Mouse (Mus musculus): ENCODE data around the gene Hoxb6.

Hoxb6 gene

DNA sequence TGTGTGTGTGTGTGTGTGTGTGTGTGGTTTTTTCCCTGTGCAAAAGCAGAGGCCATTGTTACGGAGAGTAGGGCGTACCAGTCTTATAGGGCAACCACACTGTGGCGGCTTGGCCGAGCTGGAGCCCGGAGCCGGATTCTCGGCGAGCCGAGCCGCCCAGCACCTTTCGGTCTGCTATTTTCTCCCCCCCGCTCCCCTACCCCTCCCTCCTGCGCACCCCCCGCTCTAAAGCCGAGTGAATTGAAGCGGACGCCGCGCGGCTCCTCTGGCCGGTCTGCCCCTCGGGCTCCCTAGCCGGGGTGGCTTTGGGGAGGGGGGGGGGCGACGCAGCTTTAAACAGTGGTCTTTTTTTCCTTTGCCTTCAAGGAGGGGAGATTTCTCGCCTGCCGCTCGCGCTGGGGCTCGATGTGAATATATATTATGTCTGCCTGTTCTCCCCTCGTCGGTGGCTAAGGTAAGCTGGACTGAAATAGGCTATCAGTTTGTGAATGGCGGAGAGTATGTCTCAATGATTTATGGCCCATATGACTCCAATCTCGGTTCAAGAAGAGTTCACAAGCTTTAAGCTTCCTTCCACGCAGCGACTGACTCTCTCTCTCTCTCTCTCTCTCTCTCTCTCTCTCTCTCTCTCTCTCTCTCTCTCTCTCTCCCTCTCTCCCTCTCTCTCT, 48.6 kb downstream of the Hoxb6 start:
- DNase-seq: no peak

DNA sequence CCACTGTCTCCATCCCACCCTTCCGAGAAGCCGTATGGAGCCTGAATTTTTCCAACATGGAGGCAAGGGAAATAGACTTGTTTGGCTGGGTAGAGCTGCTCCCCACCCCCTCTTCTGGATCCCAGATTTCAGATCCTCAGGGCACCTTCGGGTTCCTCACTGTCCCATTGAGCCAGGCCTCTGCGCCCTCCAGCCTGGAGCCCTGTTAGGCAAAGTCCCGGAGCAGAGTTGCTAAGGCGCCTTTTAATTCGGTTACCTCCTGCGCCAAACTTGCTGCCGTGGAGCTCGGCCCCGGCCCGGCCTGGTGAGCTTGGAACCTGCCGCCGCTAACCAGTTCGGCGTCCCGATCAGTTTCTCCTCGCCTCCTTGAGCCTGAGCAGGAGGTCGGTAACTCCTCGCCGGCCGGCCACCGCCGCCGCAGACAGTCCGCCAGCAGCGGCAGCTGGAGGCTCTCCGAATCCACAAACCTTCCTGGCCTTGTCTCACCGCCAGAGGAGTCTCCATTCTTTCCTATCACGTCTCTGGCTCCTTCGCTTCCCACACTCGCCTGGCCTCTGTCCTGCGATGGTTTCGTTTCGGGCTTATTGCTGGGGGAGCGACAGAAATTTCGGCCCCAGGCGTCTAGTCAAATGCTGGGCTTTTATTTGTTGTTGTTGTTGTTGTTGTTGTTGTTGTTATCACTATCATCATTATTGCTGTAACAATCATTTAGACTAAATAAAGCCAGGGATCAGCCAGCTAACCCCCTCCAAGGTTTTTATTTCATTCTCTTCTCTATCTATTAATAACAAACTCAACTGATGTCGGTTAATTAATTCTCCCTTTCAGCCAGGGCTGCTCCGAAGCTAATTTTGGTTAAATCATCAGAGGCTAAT, 49.7 kb downstream of the Hoxb6 start:
- DNase-seq: no peak

DNA sequence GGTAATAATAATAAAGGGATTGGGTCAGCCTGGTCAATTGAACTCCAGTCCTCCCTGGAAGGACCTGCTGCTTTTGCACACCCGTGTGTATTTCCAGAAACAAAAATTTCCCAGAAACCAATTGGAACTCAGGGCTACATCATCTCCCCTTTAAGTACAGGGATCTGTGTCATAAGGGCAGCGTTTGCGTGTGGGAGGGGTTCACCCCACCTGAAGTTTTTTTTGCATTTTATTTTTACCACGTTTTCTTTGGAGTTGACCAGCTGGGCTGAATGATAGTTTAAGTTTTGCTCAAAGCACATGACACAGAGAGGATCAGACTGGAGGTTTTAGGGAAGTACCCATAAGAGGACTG, 50.3 kb downstream of the Hoxb6 start:
- DNase-seq: no peak

DNA sequence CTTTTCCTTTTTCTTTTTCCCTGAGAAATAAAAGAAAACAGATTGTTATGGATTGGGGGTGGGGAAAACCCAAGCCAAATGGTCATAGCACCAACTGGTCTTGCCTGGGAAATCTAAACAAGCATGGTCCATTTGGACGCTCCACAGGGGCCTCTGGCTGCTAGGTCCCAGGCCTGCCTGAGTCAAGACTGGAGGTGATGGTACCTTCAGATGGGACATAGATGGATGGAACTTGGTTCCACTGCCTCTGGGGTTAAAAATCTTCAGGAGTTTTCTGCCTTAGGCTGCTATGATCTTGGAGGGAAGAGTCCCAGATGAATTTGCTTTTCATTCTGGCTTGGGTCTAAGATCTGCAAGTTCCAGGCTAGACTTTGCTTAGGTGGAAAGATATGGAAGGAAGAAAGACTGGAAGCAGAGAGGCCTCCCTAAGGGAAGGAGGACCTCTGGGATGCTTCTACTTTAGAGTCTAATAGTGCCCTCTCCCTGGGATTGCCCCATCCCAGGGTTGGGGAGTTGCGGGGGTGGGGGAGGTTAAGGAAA, 51.0 kb downstream of the Hoxb6 start:
- DNase-seq: no peak

DNA sequence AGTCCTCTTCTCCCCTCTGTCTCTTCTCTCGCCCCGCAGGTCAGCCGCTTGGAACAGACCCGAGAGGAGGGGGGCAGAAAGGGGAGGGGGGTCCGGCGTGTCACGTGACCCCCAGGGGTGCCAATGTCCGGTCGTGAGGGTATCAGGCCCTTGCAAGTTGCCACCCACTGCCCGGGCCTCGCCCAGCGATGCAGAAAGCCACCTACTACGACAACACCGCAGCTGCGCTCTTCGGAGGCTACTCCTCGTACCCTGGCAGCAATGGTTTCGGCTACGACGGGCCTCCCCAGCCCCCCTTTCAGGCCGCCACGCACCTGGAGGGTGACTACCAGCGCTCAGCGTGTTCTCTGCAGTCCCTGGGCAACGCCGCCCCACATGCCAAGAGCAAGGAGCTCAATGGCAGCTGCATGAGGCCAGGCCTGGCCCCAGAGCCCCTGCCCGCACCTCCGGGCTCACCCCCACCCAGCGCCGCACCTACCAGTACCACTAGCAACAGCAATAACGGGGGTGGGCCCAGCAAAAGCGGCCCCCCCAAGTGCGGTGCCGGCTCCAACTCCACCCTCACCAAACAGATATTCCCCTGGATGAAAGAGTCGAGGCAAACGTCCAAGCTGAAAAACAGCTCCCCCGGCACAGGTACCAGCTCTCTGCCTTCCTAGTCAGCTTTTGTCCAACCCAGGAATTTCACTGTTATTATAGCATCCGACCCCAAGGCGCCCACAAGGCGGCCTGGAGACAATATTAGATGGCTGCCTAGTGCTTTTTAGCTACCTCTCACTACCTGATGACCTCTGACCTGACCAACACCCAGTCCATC, 52.0 kb downstream of the Hoxb6 start:
- no peak for DNase-seq

DNA sequence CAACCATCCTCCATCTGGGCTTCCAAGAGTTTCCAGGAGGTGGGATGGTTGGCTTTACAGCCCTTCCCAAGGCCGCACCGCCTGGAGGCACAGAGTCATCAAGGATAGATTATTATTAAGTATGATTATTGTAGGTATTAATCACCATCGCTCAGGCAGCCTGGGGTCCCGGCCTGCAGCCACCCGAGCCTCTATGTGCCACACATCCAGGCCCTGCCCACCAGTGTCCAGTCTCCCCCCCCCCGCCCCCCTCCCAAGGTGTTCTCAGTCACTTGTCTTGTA, 52.5 kb downstream of the Hoxb6 start:
- DNase-seq: no peak

DNA sequence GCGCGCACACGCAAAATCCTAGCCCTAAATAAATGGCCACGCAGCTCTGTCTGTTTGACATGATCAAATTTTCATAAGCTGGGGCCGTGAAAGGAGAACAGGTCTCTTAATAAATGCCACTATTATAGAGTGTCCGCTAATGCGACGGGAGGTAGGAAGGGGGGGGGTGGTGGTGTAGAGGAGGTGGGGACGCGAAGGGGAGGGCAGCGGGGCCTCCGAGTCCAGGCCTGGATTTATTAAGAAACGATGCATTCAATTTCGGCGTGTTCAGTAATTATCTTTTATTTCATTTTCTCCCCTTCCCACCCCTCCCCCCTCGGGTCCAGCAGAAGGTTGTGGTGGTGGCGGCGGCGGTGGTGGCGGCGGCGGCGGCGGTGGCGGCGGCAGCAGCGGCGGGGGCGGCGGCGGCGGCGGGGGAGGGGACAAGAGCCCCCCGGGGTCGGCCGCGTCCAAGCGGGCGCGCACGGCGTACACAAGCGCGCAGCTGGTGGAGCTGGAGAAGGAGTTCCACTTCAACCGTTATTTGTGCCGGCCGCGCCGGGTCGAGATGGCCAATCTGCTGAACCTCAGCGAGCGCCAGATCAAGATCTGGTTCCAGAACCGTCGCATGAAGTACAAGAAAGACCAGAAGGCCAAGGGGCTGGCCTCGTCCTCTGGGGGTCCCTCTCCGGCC, 53.1 kb downstream of the Hoxb6 start:
- no peak for DNase-seq

DNA sequence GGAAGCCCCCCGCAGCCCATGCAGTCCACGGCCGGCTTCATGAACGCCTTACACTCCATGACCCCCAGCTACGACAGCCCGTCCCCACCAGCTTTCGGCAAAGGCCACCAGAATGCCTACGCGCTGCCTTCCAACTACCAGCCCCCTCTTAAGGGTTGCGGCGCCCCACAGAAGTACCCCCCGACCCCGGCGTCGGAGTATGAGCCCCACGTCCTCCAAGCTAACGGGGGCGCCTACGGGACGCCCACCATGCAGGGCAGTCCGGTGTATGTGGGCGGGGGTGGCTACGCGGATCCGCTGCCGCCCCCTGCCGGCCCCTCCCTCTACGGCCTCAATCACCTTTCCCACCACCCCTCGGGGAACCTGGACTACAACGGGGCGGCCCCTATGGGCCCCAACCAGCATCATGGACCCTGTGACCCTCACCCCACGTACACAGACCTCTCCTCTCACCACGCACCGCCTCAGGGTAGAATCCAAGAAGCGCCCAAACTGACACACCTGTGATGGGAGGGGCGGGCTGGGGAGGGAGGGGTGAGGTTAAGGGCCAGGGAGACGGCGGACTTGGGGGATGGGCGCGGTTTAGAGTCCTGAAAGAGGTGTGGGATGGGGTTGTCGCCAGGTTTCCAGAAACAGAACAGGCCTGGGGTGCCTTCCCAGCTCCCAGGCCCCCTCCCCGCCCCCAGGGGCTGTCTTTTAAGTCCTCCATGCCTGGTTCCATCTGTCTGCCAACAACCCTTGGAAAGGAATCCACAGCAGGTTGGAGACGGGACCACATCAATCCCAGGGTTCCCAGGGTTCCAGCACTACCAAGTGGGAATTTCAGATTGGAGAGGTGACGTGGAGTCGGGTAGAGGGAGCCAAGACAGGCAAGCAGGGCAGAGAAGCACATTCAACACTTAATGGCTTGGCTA, 53.9 kb downstream of the Hoxb6 start:
- no peak for DNase-seq

DNA sequence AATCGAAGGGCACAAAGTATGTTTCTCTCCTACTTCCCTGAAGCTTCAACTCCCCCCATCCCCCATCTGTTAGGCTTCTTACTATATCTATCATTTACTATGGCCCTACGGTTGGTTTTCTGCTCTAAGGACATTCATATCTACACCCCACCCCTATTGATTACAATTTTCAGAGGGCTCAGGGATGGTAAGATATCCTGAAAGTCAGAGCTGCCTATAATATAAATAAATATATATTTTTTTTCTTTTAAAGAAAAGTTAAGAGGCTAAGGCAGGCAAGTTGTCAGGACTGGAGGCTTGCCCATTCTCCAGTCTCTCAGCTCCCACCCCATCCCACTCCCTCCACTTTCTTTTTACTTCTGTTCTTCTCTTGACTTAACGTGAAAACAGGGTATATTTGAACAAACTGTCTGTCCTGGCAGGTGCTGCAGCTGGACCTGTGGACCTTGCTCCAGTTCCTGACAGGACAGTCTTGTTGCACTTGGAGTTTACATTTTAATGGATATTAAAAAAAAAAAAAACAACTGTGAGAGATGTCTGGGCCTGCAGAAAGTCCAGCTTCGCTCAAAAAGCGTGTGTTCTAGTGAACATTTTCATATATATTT, 54.7 kb downstream of the Hoxb6 start:
- DNase-seq: no peak

DNA sequence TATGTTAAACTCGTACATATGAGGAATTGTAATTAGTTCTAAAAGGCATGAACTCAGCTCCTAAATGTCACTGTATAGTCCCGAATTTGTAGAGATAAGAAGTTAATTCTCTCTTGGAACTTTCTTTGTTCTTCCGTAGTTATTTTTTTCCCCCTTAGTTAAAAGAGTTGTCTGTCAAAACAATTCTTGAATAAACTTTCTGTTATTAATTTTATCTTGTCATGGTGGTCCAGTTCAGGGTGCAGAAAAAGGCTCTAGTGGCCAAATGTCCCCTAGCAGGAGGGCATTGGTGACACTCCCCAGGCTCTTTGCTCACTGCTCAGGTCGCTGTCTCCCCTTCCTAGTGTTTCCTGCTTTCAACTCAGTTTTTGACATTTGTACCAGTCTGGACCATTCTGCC, 55.4 kb downstream of the Hoxb6 start:
- no peak for DNase-seq

DNA sequence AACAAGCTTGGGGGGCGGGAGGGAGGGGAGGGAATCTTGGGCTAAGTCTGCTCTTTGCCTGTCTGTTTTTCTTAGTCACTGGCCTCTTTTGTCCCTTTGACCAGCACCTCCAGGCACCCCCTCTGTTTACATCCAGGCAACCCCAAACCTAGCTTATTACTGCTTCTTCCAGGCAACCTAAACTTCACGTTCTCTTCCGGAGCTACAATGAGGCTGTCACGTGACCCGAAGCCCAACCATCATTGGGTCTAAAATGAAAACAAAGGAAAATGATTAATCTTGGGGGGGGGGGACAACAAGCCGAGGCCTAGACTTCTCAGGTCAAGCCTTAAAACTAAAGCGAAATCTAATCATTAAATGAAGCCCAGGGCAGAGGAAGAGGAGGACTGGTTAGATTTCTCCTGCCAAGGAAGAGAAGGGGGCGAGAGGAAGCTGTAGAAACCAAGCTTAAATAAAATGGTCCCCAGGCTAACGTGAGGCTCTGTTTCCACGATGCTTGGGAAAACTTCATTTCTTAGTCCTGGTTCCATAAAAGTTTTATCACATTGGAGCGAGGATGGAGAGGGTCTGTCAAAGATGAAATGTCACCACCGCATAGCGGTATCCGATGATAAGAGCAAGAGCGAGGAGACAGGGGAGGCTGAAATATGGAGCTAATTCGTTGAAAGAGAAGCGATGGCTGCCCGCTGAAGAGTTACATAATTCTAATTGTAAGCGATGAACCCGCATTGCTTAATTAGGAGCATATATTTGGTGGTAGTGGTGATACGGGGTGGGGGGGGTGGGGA, 56.1 kb downstream of the Hoxb6 start:
- DNase-seq: no peak

DNA sequence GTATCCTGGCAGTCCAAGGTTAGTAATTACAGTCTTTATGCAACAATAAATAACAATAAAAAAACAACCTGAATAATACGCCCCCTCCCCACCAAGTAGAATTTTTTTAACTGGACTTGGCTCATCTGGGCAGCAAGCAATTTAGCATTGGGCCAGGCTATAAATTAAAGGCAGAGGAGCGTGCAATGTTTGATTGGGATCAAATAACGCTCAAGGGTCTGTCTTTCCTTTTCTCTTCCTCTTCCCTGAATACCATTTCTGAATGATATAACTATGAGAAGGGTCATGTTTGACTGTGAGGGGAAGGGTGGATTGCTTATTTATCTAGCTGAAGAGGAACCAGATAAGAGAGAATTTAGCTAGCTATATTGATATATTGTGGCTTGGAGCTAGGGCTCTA, 56.7 kb downstream of the Hoxb6 start:
- DNase-seq: no peak

DNA sequence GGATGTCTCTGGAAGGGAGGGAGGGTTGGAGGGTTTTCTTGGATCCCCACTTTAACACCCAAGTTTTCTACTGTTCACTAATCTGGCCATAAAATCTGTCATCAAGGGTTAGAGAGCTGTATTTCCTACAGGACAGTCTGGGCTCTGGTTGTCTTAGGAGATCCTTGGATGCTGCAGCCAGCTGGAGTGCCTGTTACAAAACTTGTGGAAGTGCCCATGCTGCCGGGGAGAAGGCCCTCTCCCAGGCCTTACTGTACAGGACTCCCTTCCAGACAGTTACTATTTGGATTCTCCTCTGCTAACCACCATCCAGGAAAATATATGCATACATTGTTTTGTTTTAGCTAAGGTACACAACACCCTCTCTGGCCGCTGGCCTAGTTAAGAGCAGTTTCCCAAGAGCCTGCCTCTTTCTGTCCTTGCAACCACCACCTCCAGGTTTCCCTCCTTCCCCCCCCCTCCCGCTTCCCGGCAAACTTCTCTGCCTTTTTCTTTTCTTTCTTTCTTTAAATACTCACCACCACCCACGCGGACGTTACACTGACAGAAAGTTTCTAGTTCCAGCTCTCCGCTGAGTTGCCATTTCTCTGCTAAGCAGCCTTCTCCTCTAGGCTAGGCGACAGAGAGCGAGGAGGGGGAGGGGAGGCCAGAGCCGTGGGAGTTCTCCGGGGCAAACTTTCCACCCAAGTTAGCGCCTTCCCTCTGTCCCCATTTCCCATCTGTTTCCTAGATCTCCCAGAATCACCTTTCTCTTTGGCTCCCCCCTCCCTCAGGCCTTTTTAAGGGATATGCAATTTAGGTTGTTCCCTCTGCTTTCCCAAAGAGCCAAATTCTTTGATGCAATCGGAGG, 57.4 kb downstream of the Hoxb6 start:
- DNase-seq: no peak

DNA sequence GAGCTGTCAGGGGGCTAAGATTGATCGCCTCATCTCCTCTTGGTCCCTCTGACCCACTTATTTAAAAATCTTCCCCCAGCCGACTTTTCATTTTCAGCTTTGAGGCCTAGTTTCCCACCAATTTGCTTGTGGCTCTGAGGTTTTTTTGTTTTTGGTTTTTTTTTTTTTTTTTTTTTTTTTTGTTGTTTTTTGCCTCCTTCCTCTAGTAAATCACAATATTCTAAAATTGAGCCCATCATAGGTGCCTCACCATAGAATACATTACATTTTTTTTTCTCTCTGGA, 58.0 kb downstream of the Hoxb6 start, which contains the start of gene Hoxb2:
Gene Hoxb2 (plus strand): TSS at position 185 of the 284 bp plus-strand sequence.
- DNase-seq: no peak

DNA sequence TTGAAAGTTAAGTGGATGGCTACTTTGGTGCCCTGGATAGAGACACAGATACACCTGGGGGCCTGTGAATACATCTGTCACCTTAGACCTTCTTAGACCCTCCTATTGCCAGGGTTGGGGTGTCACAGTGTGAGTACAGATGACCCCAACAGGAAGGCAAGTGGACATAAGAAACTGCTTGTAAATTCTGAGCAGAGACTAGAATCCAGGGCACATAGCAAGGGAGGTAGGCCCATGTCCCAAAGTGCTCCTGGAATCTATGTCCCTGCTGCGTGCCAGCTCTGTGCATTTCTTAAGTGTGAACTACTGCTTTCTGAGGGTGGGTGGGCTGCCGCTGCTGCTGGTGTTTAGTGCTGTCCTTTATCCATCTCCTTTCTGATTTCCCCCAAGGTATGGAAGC, 58.5 kb downstream of the Hoxb6 start:
- no peak for DNase-seq

All from thymus, postnatal 25 days (tissue).